Mouse (Mus musculus) 416B (cell line): Measurements from ENCODE around the gene Wdfy3.

Source experiments
- DNase-seq: peaks from one replicate; pipeline ENCODE4 v3.0.0; 2011; ENCODE audit warnings: low read depth

The Wdfy3 gene

GRCm38 (mm10) chr5:101998971-101999370, 70.8 kb downstream of the Wdfy3 start:
- DNase-seq: peak; percentile 29

- no peak for DNase-seq
Measured at GRCm38 (mm10) chr5:101996036-101996735, 73.5 kb downstream of the Wdfy3 start.

- DNase-seq: peak; percentile 62
Measured at GRCm38 (mm10) chr5:101995451-101995995, 74.2 kb downstream of the Wdfy3 start.

- no peak for DNase-seq
Measured at GRCm38 (mm10) chr5:101993996-101994395, 75.7 kb downstream of the Wdfy3 start.

GRCm38 (mm10) chr5:101992969-101993670, 76.6 kb downstream of the Wdfy3 start:
- no peak for DNase-seq

- DNase-seq: peak; percentile 42
Measured at GRCm38 (mm10) chr5:101990298-101990845, 79.3 kb downstream of the Wdfy3 start.

DNA sequence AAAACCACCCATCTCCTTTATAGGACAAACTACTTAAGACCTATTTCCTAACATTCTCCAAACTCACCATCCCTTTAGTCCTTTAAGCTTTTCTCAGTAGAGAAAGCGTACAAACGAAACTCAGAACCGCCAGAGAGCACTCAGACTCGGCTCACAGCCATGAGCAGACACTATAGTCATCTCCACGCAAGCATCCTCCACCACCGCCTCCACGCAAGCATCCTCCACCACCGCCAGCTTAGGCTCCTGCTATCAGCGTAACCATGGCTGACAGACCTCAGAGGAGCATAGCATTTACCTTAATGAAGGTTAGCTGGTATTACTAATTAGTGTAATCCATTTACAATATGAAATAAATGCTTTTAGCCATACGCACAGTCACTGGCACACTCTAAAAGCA, 81.2 kb downstream of the Wdfy3 start:
- DNase-seq: no peak

- DNase-seq: no peak
Measured at GRCm38 (mm10) chr5:101986694-101987093, 83.0 kb downstream of the Wdfy3 start.

GRCm38 (mm10) chr5:101982239-101982638, 87.5 kb downstream of the Wdfy3 start:
- DNase-seq: no peak

GRCm38 (mm10) chr5:101979594-101979993, 90.1 kb downstream of the Wdfy3 start:
- DNase-seq: peak; percentile 64

- peak; percentile 53 for DNase-seq
Measured at GRCm38 (mm10) chr5:101972594-101972993, 97.1 kb downstream of the Wdfy3 start.

- peak; percentile 87 for DNase-seq
Measured at GRCm38 (mm10) chr5:101968153-101968851, 101.4 kb downstream of the Wdfy3 start.

DNA sequence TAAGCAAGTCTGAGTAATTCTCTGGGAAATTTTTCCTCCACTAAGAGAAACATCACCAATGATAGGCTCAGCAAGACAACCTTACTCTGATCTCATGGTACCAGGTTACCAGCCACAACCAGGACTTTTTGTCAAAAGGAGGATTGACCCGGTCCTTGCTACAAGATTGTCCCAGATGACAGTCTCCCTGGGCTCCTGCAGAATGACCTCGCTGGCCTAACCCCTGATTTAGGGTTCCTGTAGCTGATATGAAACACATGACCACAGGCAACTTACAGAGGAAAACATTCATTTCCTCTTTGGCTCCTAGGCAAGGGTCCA, 101.9 kb downstream of the Wdfy3 start:
- peak; percentile 60 for DNase-seq

- no peak for DNase-seq
Measured at GRCm38 (mm10) chr5:101962824-101963223, 106.9 kb downstream of the Wdfy3 start.

- DNase-seq: no peak
Measured at GRCm38 (mm10) chr5:101959369-101959768, 110.4 kb downstream of the Wdfy3 start.

GRCm38 (mm10) chr5:101958941-101959340, 110.8 kb downstream of the Wdfy3 start:
- DNase-seq: no peak

- no peak for DNase-seq
Measured at GRCm38 (mm10) chr5:101957419-101957818, 112.3 kb downstream of the Wdfy3 start.

DNA sequence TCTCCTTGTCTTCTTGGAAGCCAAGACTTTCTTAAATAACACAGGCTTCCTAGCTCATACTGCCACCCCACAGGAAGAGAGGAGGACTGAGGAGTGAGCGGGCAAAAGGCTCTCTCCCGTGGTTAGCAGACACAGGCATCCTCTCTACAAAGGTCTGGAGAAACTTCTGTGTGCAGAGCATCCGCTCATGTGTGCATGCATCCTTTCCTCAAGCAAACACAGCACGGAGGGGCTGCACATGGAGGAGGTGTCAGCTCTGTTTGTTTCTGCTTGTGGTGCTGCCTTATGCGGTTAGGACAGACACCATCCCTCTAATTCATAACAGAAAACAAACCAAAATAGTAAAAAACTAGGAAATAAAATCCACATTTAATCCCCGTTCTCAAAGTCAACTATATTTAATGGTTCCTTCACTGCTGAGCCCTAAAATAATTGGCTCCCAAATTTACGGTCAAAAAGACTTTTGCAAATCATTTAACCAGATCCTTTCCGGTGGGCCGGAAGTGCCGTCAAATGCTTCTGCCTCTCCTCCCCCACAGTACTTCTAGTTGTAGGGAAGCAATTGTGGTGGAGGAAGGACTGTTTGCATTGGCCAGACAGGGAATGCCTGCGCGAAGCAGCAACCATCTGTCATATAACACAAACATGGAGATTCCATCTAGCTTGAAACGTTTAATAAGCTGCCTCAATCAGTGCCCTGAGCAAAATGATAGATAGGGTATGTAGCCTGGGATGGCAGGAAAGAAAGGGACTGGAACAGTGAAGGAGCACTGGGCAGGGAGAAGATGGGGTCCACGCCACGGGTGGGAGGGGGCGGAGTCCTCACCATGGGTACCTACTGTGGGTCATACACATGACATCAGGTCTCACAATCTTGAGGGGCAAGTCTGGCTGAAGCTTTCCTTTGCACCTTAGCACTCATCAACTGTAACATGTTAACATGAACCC, 115.1 kb downstream of the Wdfy3 start:
- DNase-seq: no peak

DNA sequence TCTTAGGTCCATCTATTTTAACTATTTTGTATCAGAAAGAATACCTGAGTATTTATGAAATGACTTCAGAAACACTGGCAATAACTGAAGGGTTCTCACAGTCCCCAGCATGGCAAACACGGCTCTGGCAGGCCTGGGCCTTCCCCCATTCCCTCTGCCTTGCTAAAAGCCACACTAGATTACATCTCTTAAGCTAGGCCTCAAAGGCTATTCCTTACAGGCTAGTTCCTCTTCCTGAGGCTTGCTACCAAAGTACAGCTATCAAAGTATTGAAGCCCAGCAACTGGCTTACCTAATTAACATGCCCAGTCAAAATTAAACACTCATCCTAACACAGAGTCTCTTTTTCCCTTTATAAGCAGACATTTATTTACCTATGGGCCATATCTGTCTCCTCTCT, 117.8 kb downstream of the Wdfy3 start:
- peak; percentile 10 for DNase-seq

DNA sequence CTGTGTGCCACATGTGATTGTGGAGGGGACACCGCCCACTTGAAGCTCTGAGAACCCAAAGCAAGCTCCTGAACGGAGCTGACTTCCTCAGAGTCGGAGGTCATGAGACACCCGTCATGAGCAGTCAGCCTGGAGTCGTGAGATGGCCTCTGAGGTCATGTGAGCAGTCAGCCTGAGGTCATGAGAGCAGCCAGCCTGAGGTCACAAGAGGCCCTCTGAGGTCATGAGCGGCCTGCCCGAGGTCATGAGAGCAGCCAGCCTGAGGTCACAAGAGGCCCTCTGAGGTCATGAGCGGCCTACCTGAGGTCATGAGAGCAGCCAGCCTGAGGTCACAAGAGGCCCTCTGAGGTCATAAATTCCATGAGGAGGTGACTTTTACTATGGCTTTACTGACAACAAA, 120.4 kb downstream of the Wdfy3 start:
- DNase-seq: no peak

GRCm38 (mm10) chr5:101948641-101949040, 121.1 kb downstream of the Wdfy3 start:
- DNase-seq: no peak
